Mouse (Mus musculus) neural tube, embryonic 12.5 days (tissue): ENCODE measurements around the gene Ugt1a8. TPM values are rescaled to one million over a fixed set of nuclear protein-coding genes. Genes with fewer than 3 reads are reported as not detected.

Experiments
- ATAC-seq: fragments of 200-750 bp; cut with Nextera tagmentation; 2 replicates; pipeline ENCODE4 v1.8.0; 2017; ENCODE audit warnings: low read depth, mild to moderate bottlenecking, moderate TSS enrichment, moderate library complexity; ENCODE audit not compliant: low FRiP score
- H3K27ac ChIP-seq: fragments of 300-500 bp; sonication (generic); 2 replicates; pipeline ENCODE4 v1.5.1; 2016
- H3K27me3 ChIP-seq: fragments of 300-500 bp; sonication (generic); replicated peaks from 2 replicates; pipeline ENCODE4 v1.6.1; 2016; ENCODE audit warnings: mild to moderate bottlenecking
- H3K36me3 ChIP-seq: fragments of 300-500 bp; sonication (generic); 2 replicates; pipeline ENCODE4 v1.6.1; 2016; ENCODE audit warnings: mild to moderate bottlenecking
- H3K4me1 ChIP-seq: fragments of 300-500 bp; sonication (generic); 2 replicates; pipeline ENCODE4 v1.6.1; 2016
- H3K4me2 ChIP-seq: fragments of 300-500 bp; sonication (generic); replicated peaks from 2 replicates; pipeline ENCODE4 v1.6.1; 2016; ENCODE audit warnings: mild to moderate bottlenecking
- H3K4me3 ChIP-seq: fragments of 300-500 bp; sonication (generic); 2 replicates; pipeline ENCODE4 v1.5.1; 2016
- H3K9ac ChIP-seq: fragments of 300-500 bp; sonication (generic); 2 replicates; pipeline ENCODE4 v1.6.1; 2016; ENCODE audit warnings: mild to moderate bottlenecking
- H3K9me3 ChIP-seq: fragments of 300-500 bp; sonication (generic); 2 replicates; pipeline ENCODE4 v1.6.1; 2016; ENCODE audit warnings: mild to moderate bottlenecking
- WGBS: fragments of 180-500 bp; shearing (Covaris S2); methylation state at CpG from one replicate; pipeline ENCODE4 v1.1.7; 2016; 5-methylcytosine and 5-hydroxymethylcytosine counted together
- polyA plus RNA-seq: library from polyadenylated mRNA; unstranded; fragments of >200 nt; fragmentation: Nextera tagmentation; extraction: Ambion mirVana; gene quantifications from 2 replicates; pipeline ENCODE4 v1.2.1, GENCODE M21; 2016

The Ugt1a8 gene
- polyA plus RNA-seq, 1 experiment from 2014 or later = not detected

DNA sequence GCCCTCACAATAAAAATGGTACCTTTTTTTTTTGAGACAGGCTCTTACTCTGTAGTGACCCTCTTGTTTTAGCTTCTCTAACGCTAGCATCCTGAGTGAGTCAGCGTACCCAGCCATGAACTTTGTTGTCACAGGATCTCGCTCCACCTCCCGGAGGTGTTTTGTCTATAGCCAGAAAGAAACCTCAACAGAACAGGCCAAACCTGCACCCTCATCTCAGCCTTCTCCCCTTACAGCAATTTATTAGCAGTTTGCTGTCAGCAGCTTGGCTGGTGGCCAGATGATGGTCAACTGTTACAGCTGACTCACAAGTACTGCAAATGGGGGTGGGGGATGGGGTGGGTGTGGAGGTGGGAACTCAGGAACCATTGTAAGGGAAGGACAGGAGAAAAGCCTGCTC, 174.6 kb downstream of the Ugt1a8 start:
- peaks cover 80% of the 10 kb centered on the region for H3K36me3 ChIP-seq
- no peaks in the 10 kb centered on the region for H3K27me3 ChIP-seq
- no peak overlapping the region for H3K4me2 ChIP-seq
- no peak for ATAC-seq
- no peak overlapping the region for H3K9ac ChIP-seq
- H3K9me3 ChIP-seq = peaks cover 57% of the 10 kb centered on the region
- H3K4me3 ChIP-seq = no peak overlapping the region
- no peak overlapping the region for H3K27ac ChIP-seq
- WGBS = 87% methylated on average over 4 of the region's 4 CpGs
- H3K4me1 ChIP-seq = 0 out of 2 replicates have a peak, but pooled peaks cover 4% of the 10 kb centered on the region

DNA sequence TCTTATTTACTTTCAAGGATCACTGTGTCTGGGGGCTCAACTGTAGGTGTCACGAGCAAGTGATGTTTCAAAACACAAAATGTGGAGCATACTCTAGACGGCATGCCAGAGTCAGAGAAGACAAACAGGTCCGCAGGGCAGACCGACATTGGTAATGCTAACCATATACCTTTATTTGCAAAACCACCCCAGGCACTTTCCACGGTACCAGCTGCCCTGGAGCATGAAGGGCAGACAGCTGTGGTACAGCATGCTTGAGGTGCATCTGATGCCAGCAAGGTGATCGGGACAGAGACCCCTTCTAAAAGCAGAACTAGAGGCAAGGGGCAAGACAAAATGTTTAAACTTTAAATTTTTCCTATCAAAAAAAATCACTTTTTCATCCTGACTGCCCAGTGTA, 175.3 kb downstream of the Ugt1a8 start:
- 77% methylated on average over 6 of the region's 6 CpGs for WGBS
- H3K4me2 ChIP-seq = no peak overlapping the region
- ATAC-seq = no peak

DNA sequence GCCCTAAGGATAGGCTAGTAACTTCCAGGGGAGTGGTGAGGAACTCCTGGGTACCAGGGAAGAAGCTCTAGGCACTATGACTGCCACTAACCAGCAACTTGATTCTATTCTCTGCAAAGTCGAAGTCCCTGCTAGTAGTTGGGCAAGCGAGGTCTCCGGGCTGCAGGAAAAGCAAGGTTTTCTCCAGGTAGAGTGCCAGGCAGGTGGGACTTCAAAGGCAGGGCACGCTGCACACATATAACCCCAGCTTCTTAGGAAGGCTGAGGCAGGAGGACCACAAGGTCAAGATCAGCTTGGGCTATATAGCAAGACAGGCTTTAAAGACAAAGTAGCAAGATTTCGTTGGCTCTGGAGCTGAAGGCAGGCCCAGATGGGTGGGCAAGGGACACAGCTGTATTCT, 176.2 kb downstream of the Ugt1a8 start:
- Histone ChIP-seq H3K9me3 (peaks cover 45% of the 10 kb centered on the region), H3K9ac (no peak overlapping the region), H3K36me3 (peaks cover 96% of the 10 kb centered on the region), H3K4me1 (0 out of 2 replicates have a peak, but pooled peaks cover 4% of the 10 kb centered on the region), H3K27ac (no peak overlapping the region), H3K27me3 (no peaks in the 10 kb centered on the region), H3K4me3 (no peak overlapping the region), H3K4me2 (no peak overlapping the region)
- 90% methylated on average over 5 of the region's 5 CpGs for whole genome bisulfite sequencing
- no peak for ATAC-seq

More for the DNA sequence above, 175.3 kb downstream of the Ugt1a8 start:
- no peak overlapping the region for H3K9ac ChIP-seq
- H3K9me3 ChIP-seq = peaks cover 50% of the 10 kb centered on the region
- no peaks in the 10 kb centered on the region for H3K27me3 ChIP-seq
- no peak overlapping the region for H3K27ac ChIP-seq
- H3K4me3 ChIP-seq = no peak overlapping the region
- H3K4me1 ChIP-seq = 0 out of 2 replicates have a peak, but pooled peaks cover 4% of the 10 kb centered on the region
- peaks cover 87% of the 10 kb centered on the region for H3K36me3 ChIP-seq

DNA sequence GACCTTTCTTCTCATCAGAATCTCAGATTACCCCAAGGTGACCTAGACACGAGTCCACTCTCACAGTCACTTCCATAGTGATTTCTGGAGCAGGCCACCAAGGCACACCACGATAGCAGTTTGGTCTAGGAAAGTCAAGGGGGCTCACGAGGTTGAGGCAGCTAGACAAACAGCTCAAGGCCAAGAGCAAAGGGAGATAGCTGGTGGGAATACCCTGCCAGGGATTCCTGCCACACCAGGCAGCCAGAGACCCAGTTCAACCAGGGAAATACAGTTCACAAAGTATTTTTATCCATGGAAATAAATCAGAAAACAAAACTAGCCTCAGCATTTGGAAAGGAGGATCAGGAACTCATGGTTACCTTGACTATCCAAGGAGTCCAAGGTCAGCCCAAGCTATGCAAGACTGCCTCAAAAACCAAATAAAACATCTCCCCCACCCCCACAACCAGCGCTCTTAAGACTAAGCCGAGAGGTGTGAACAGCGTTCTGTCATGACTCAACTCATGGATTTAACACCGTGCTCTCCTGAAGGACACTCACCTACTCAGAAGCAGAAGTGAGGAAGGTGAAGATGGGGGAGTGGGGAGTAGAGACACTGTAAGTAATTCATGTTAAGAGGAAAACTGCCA, 176.7 kb downstream of the Ugt1a8 start:
- 91% methylated on average over 7 of the region's 7 CpGs for WGBS

DNA sequence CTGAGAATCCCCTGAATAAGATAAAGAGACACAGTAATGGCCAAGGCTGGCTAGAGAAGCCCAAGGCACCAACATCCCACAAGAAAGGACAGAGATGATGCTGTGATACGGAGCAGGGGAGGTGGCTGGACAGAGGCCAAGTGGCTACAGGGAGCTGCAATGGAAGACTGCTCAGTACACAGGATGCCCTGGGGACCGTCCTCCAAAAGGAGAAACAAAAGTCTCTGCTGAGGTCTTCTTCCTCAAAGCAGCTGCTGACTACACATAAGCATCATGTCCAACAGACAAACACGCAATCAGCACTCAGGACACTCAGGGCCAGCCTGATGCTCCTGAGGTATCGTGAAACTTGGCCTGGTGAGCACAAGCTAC, 177.2 kb downstream of the Ugt1a8 start:
- Histone ChIP-seq H3K36me3 (peaks cover 99% of the 10 kb centered on the region), H3K27me3 (no peaks in the 10 kb centered on the region), H3K27ac (no peak overlapping the region), H3K4me3 (no peak overlapping the region), H3K9ac (no peak overlapping the region), H3K4me2 (no peak overlapping the region), H3K9me3 (peaks cover 37% of the 10 kb centered on the region), H3K4me1 (no peaks in the 10 kb centered on the region)
- ATAC-seq = no peak
- WGBS = 80% methylated on average over 4 of the region's 4 CpGs

More for the DNA sequence above, 176.7 kb downstream of the Ugt1a8 start:
- Histone ChIP-seq H3K27ac (no peak overlapping the region), H3K4me1 (0 out of 2 replicates have a peak, but pooled peaks cover 2% of the 10 kb centered on the region), H3K36me3 (peaks cover 99% of the 10 kb centered on the region), H3K27me3 (no peaks in the 10 kb centered on the region), H3K4me2 (no peak overlapping the region), H3K9ac (no peak overlapping the region), H3K4me3 (no peak overlapping the region), H3K9me3 (peaks cover 42% of the 10 kb centered on the region)
- ATAC-seq = no peak

DNA sequence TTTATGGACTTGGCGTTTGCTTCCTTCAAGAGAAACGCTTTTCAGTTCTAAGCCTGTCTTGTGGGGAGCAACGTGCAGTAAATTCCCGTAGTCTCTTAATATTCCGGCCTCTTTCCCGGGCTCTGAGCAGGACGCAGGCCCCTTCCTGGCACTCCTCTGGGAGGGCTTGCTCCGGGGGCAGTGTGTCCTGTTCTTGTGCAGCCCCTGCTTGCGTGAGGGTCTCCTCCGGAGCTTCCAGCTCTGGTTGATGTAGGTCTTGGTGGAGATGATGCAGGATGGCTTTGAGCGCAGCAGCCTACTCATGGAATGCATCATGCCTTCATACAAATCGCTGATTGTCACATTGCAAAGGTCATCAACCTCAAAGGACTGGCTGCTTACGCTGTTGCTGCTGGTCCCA, 178.5 kb downstream of the Ugt1a8 start:
- no peaks in the 10 kb centered on the region for H3K27me3 ChIP-seq
- H3K4me2 ChIP-seq = no peak overlapping the region
- H3K27ac ChIP-seq = no peak overlapping the region
- no peak for ATAC-seq
- peaks cover 34% of the 10 kb centered on the region for H3K9me3 ChIP-seq
- H3K9ac ChIP-seq = no peak overlapping the region
- peaks cover 89% of the 10 kb centered on the region for H3K36me3 ChIP-seq
- no peaks in the 10 kb centered on the region for H3K4me1 ChIP-seq
- WGBS = 89% methylated on average over 13 of the region's 13 CpGs
- no peak overlapping the region for H3K4me3 ChIP-seq

DNA sequence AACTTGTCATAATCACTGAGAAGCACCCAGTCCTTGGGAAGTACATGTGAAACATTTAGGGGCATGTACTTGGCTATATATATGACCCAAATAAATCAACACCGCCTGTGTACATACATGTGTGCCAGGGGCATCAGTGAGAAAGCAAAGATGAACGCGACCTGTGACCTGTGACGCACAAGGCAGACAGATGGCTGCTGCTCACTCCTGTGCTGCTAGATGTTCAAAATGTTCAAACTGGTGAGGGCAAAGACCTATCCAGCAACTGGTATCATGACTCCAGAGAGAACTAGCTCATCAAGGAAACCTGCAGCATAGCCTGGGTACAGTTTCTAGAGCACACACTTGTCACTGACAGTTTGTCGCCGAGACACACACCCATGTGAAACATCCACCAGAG, 179.9 kb downstream of the Ugt1a8 start:
- WGBS = 93% methylated on average over 6 of the region's 6 CpGs
- no peak overlapping the region for H3K4me3 ChIP-seq
- H3K27me3 ChIP-seq = no peaks in the 10 kb centered on the region
- no peaks in the 10 kb centered on the region for H3K4me1 ChIP-seq
- 0 out of 2 replicates have a peak, but pooled peaks have one; percentile 3 for ATAC-seq
- no peak overlapping the region for H3K9ac ChIP-seq
- peaks cover 86% of the 10 kb centered on the region for H3K36me3 ChIP-seq
- H3K27ac ChIP-seq = no peak overlapping the region
- peaks cover 29% of the 10 kb centered on the region for H3K9me3 ChIP-seq
- no peak overlapping the region for H3K4me2 ChIP-seq

DNA sequence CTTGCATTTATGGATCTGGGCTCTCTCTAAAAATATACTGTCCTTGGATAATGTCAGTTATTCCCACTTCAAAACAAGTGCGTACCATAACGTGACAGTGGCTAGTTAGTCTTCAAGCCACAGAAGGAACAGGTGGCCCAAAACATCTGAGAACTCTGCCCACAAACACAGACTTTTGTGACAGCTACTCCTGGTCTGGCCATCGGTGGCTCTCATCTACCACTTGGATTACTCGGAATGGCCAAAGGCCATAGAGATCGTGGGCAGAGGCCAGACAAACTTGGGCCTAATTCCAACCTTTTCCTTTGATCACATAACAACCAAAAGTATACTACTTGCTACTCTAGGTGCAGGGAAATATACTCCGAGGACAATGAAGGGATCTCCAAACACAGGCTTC, 180.5 kb downstream of the Ugt1a8 start:
- WGBS = 87% methylated on average over 6 of the region's 6 CpGs
- Histone ChIP-seq H3K9ac (no peak overlapping the region), H3K36me3 (peaks cover 85% of the 10 kb centered on the region), H3K9me3 (peaks cover 29% of the 10 kb centered on the region), H3K4me1 (no peaks in the 10 kb centered on the region), H3K4me2 (no peak overlapping the region), H3K27me3 (no peaks in the 10 kb centered on the region), H3K27ac (no peak overlapping the region), H3K4me3 (no peak overlapping the region)
- no peak for ATAC-seq

Other genes starting within 250 kb of the Ugt1a8 start
- gene Dgkd, start 234.5 kb upstream of the Ugt1a8 start, polyA plus RNA-seq = 36.4 and 36.6 TPM in 2 replicates
- 29.3 and 33.2 TPM in 2 replicates for gene Usp40, start 79.3 kb upstream of the Ugt1a8 start, polyA plus RNA-seq
- not detected in 2 replicates for gene Ugt1a10, start 32.4 kb upstream of the Ugt1a8 start, polyA plus RNA-seq
- gene Ugt1a9, start 17.0 kb upstream of the Ugt1a8 start, polyA plus RNA-seq = not detected in 2 replicates
- gene Ugt1a7c, start 7.2 kb downstream of the Ugt1a8 start, polyA plus RNA-seq = 0.79 and 0.98 TPM in 2 replicates
- gene Ugt1a6b, start 15.4 kb downstream of the Ugt1a8 start, polyA plus RNA-seq = not detected in 2 replicates
- 0.09 and 0.65 TPM in 2 replicates for gene Ugt1a6a, start 47.0 kb downstream of the Ugt1a8 start, polyA plus RNA-seq
- gene Ugt1a5, start 78.2 kb downstream of the Ugt1a8 start, polyA plus RNA-seq = not detected in 2 replicates
- gene Ugt1a2, start 112.8 kb downstream of the Ugt1a8 start, polyA plus RNA-seq = not detected in 2 replicates
- gene Dnajb3, start 118.0 kb downstream of the Ugt1a8 start, polyA plus RNA-seq = 16.4 and 17.7 TPM in 2 replicates
- gene Ugt1a1, start 124.1 kb downstream of the Ugt1a8 start, polyA plus RNA-seq = not detected in 2 replicates
- gene Mroh2a, start 139.2 kb downstream of the Ugt1a8 start, polyA plus RNA-seq = 1.3 and 1.5 TPM in 2 replicates
- gene Hjurp, start 189.8 kb downstream of the Ugt1a8 start, polyA plus RNA-seq = 134 and 135 TPM in 2 replicates
- gene Trpm8, start 189.8 kb downstream of the Ugt1a8 start, polyA plus RNA-seq = not detected in 2 replicates